Mouse (Mus musculus) retina, adult 2 months (tissue): ENCODE results near the gene Ifnab.

ENCODE experiments used
- DNase-seq: peaks from one replicate; pipeline ENCODE4 v3.0.0-alpha.2; 2012; ENCODE audit warnings: low read depth, low spot score

Ifnab gene

DNA sequence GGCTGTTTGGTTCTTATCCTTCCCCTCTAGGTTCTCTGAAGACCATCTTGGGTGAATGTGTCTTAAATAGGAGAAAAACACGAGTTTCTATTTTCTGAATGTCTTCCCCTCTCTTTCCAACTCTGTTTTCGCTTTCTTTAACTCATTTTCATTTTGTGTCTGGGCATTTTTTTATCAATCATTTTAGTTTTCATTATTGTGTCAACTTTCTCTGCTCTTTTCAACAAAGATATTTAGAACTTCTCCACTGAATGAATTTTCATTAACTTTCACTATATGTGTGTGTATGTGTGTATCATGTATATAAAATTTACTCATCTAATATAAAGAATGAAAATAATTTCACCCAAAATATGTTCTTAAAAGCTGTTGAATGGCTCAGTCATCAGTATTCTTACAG is at the start of gene Ifnab:
Ifnab (minus strand) TSS at position 101 of the 400 bp plus-strand sequence.
- DNase-seq, result no peak

DNA sequence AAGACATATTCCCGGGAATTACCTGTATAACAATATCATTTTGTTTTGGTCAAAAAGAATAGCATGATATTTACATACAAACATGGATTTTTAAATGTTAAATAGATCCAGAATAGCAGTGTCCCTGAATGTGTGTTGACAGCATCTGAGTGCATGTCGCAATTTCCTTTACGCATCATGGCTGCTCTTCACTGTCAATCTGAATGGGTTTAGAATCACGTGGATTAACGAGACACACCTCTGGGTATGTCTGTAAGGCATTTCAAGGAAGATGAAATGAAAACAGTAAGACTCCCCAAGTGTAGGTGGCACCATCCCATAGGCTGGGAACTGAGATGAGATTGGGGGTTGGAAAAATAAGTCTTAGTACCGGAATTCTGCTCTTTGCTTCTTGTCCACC is 47.9 kb upstream of the Ifnab start:
- DNase-seq, result no peak

DNA sequence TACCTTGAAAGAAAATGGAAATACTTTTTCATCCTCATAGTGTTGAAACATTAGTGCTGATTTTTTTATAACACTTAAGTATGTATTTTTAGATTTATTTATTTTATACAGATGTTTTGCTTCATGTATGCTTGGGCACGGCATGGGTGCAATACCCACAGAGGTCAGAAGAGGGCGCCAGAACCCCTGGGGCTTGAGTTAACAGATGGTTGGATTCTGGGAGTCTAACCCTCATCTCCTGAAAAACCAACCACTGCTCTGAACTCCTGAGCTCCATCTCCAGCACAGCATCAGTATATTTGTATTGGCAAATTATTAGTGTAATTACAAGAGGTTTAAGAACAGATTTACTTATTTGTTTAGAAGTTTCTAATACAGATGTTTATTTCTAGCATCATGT is 47.3 kb upstream of the Ifnab start:
- peak; percentile 36 for DNase-seq

DNA sequence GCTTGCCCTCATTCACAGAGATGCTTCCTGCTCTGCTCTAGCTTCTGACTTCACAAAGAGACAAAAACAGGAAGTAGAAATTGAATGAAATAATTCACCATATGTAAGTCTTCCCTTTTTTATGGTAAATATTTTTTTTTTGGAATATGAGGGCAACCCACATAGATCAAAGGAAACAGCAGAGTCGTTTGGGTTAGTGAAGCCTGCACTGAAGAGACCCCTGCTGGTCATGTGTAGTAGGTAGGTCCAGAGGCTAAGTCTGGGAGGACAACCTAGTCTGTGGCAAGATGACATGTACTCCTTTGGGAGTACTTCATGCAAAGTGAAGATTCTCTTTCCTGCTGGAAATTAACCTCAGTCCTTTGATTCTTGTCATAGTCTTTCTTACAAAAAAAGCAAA is 36.2 kb upstream of the Ifnab start:
- no peak for DNase-seq

- DNase-seq, result no peak
Observed at GRCm38 (mm10) chr4:88726727-88727126, 35.6 kb upstream of the Ifnab start.

DNA sequence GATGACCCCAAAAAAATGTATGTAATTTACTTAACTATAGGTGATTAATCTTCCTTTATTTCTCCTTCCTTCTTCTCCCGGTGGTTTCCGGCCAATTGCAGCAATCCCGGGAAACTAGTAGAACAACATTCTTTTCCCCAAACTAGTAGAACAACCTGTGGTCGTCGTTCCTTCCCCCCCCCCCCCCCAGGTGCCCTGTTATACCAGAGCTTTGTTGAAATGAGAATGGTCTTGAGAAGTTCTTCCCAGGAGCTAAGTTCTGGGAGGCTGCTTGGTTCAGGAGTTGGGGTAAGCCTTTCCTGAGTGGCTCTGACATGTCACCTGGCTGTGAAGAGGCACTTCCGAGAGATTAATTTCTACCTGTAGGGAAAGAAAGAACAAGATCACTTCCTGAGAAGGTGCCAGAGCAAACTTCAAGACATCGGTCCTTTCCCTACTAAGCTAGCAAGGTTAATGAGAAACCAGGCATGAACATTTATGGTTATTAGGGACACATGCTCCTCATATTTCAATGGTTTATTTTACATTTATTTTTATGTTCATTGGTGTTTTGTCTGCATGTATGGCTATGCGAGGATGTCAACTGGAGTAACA is 32.4 kb upstream of the Ifnab start:
- no peak for DNase-seq

DNA sequence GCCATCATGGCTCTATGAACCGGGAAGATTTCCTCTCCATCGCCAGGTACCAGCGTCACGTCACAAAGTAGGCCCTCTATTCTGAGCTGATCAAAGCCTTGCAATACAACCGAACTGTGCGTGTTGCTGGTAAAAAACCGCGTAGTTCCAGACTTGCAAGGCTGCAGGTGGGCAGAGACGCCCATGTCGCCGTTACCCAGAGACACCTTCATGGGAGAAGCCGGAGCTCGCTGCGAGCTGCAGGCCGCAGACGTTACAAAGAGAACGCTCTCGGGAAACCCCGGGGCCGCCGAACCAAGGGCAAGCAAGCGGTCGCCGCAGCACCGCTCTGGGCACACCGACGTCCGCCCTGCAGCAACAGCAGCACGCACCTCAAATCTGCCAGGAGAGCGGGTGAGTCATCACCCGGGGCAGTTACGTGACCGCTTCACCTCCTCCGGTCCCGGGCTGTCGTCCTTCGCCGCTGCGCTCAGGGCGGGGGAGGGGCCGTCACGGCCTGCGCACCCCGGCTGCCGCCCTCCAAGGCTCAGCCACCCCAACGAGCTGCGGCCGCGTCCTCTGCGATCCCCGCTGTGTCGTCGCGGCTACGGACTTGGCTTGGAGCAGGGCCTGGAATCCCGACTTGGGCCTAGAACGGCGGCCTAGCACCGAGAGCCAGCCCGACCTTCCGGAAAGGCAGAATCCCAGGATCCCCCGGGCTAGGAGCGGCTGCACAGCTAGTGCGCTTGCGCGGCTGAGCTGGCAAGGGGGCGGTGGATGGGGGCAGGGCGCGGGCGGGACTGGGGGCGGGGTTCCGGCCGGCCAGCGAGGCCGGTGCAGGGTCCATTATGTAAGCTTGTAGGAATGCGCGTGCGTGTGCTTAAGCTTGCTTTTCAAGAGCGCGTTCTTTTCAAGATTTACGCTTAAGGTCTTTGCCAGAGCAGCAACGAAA is 30.9 kb upstream of the Ifnab start, which contains the start of the genes Gm26566 and Klhl9:
Gm26566 (plus strand) TSS at position 15 of the 931 bp plus-strand sequence.
Klhl9 (minus strand) TSS at position 675 of the 931 bp plus-strand sequence.
- peak; percentile 87 for DNase-seq

- no peak for DNase-seq
Observed at GRCm38 (mm10) chr4:88718715-88719114, 27.6 kb upstream of the Ifnab start.

- no peak for DNase-seq
Observed at GRCm38 (mm10) chr4:88715059-88715458, 23.9 kb upstream of the Ifnab start.

DNA sequence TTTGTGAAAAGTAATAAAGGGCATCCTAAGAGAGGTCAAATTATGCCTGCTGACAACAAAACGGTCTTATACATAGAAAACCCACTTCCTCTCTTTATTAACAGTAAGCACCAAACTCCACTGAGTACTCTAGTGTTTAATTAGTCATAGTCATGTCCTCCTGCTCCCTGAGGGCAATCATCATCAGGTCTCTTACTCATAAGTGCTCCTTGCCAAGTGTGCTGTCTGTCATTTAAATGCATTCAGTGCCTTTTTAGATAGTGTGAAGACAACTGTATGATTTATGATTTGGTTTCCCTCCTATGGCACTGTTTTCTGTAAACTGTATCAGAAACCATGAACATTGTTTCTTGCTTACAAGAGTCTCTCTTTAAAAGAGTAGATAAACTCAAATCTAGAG is 23.1 kb upstream of the Ifnab start:
- DNase-seq, result no peak

GRCm38 (mm10) chr4:88707128-88707826 is 16.1 kb upstream of the Ifnab start:
- no peak for DNase-seq

DNA sequence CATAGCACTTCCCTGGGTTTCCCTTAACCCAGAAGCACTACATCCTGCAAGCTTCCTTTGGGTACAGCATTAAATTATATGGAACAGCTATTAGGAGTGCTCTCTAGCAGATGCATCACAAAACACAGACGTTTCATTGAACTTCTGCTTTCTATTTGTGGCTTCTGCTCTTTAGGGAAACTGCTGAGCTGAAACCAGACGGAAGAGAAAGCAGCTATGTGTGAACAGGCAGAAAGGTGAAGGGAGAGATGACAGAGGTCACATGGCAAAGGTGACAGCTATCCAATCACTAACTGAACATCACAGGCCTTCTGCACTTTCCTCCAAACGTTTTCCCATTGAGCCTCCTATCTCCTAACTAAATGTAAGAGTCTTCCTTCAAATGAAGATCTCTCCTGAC is 14.8 kb upstream of the Ifnab start:
- DNase-seq, result no peak

GRCm38 (mm10) chr4:88699301-88699700 is 8.1 kb upstream of the Ifnab start:
- DNase-seq, result no peak

DNA sequence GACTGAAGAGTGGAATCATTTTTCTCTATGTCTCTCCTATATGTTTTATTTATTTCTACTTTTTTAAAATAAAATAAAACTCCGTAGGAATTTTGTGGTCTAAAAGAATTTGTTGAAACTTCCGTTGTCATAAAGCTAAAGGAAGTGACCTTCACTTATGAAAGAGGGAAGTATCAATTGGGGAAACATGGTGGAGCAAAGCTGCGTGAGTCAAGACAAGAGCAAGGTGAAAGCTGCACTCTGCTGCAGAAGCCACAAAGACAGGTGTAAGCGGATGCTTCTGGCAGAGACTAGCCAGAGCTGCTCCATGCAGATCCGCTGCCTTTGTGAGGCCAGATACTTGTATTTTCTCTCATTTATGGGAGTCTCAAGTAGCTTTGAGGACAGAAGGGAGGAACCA is 7.6 kb upstream of the Ifnab start:
- no peak for DNase-seq

GRCm38 (mm10) chr4:88697753-88698152 is 6.6 kb upstream of the Ifnab start:
- no peak for DNase-seq

GRCm38 (mm10) chr4:88697108-88697507 is 5.9 kb upstream of the Ifnab start:
- no peak for DNase-seq

DNA sequence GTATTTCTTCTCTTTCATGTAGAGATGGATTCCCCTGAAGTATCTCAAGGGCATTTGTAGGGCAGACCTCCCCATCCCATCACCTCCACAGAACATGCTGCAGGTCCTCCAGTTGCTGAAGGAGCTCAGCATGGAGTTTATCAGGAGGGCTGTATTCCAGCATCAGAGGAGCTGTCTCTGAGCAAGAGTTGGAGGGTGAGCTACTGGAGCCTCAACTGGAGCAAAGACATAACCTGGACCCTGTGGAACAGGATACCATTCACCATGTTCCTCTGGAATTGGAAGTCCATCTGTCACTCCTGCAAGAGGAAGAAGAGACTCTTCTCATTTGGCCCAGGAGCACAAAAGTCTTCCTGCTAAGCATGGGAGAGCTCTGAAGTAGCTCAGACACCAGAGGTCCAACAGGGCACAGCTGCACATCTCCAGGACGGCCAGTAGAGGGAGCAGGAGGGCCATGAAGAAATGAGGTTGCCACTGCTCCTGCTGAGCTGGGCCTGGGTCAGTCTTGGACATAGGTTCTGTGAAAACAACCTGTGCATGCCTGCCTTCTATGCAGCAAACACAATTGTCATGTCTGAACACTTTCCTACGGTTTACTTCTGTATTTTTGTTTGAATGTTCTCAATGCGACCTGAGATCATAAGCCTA is 5.2 kb upstream of the Ifnab start:
- DNase-seq, result peak; percentile 43

GRCm38 (mm10) chr4:88693392-88693791 is 2.2 kb upstream of the Ifnab start:
- DNase-seq, result no peak

GRCm38 (mm10) chr4:88692537-88692936 is 1.4 kb upstream of the Ifnab start:
- no peak for DNase-seq

DNA sequence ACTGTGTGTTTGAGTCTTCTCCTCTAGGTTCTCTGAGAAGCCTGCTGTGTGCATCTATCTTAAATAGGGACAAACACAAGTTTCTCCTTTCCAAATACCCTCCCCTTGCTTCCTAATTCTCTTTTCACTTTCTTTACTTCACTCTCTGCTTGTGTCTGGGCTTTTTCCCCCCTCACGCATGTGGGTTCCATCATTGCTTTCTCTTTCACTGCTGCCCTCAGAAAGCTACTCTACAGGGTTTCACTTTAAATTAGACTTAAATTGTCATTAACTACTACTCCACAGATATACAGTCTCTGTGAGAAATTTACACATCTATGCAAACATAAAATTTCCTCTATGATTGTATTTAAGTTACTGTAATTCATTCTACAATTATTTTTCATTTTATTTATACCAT is 7.3 kb downstream of the Ifnab start, which contains the start of gene Ifna2:
Ifna2 (minus strand) TSS at position 101 of the 400 bp plus-strand sequence.
- no peak for DNase-seq

DNA sequence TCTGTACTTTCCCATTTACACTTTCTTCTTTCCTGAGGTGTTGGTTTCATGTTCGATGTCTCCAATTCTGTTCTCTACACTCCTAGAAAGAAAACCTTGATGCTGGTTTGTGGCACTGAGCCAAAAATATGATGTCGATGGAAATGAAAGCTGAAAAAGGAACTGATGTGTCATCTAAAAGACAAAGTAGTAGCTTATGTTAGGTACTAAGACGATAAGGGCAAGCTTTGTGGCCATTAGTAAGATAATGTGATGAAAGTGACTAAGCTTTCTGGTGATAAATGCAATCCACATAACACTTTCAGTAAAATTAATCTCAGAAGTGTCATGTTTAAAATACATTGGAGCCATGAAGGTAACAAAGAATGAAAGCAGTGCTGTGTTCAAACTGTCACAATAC is 9.8 kb downstream of the Ifnab start:
- DNase-seq, result no peak

DNA sequence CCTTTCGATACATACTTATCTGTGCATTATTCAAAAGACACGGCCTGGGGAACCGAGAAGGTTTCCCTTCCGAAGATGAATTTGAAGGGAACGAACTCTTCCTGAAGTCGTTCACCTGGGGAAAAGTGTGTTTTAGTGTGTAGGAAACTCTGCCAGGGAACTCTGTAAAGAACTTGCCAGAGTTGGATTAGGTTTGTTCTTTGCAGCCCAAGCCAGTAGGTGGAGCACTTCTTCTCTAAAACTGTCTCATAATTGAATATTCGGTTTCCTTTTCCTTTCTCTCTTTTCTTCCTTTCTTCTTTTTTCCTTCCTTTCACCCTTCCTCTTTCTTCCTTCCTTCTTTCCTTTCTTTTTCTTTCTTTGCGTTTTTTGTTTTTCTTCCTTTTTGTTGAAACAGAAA is 10.8 kb downstream of the Ifnab start:
- DNase-seq, result no peak
